Mouse (Mus musculus) kidney, embryonic 14.5 days (tissue): ENCODE measurements around the gene Tk1. TPM values are rescaled to one million over a fixed set of nuclear protein-coding genes. Genes with fewer than 3 reads are reported as not detected.
A peak's percentile ranks its signal among the peaks of the same experiment; 100 is the strongest.
"Not testable (repeated sequence)": the region's sequence is repeated elsewhere in the genome, so short reads cannot be mapped to it uniquely, and the experiment has no call there.

Source experiments
- ATAC-seq: fragments of 200-750 bp; cut with Nextera tagmentation; 2 replicates; pipeline ENCODE4 v1.8.0; 2017; ENCODE audit warnings: moderate number of reproducible peaks, mild to moderate bottlenecking, moderate TSS enrichment, moderate library complexity; ENCODE audit not compliant: low FRiP score, low TSS enrichment
- H3K27ac ChIP-seq: fragments of 300-500 bp; sonication (generic); 2 replicates; pipeline ENCODE4 v1.5.1; 2014; ENCODE audit warnings: low read depth, mild to moderate bottlenecking, low read length, moderate library complexity, mixed read lengths
- H3K27me3 ChIP-seq: fragments of 300-500 bp; sonication (generic); 2 replicates; pipeline ENCODE4 v1.6.1; 2014; ENCODE audit warnings: mild to moderate bottlenecking, low read length; ENCODE audit not compliant: control insufficient read depth, insufficient read depth
- H3K36me3 ChIP-seq: fragments of 300-500 bp; sonication (generic); 2 replicates; pipeline ENCODE4 v1.6.1; 2014; ENCODE audit warnings: low read length, mixed read lengths; ENCODE audit not compliant: control insufficient read depth, insufficient read depth
- H3K4me1 ChIP-seq: fragments of 300-500 bp; sonication (generic); 2 replicates; pipeline ENCODE4 v1.6.1; 2014; ENCODE audit warnings: low read length, mixed read lengths; ENCODE audit not compliant: control insufficient read depth, insufficient read depth
- H3K4me2 ChIP-seq: fragments of 300-500 bp; sonication (generic); replicated peaks from 2 replicates; pipeline ENCODE4 v1.6.1; 2014; ENCODE audit warnings: low read depth, mild to moderate bottlenecking, low read length
- H3K4me3 ChIP-seq: fragments of 300-500 bp; sonication (generic); 2 replicates; pipeline ENCODE4 v1.5.1; 2014; ENCODE audit warnings: mild to moderate bottlenecking, low read length
- H3K9ac ChIP-seq: fragments of 300-500 bp; sonication (generic); 2 replicates; pipeline ENCODE4 v1.6.1; 2014; ENCODE audit warnings: low read depth, mild to moderate bottlenecking, low read length, moderate library complexity
- H3K9me3 ChIP-seq: fragments of 300-500 bp; sonication (generic); 2 replicates; pipeline ENCODE4 v1.6.1; 2016; ENCODE audit warnings: low read length; ENCODE audit not compliant: control insufficient read depth
- WGBS: fragments of 180-500 bp; shearing (Covaris S2); extraction: QIAGEN DNeasy Blood & Tissue Kit; methylation state at CpG from one replicate; pipeline ENCODE4 v1.1.7; 2014; 5-methylcytosine and 5-hydroxymethylcytosine counted together
- polyA plus RNA-seq: library from polyadenylated mRNA; unstranded; fragments of >200 nt; fragmentation: Nextera tagmentation; extraction: Ambion mirVana; gene quantifications from 2 replicates; pipeline ENCODE4 v1.2.1, GENCODE M21; 2014

The Tk1 gene
- polyA plus RNA-seq, 1 experiment from 2014 or later, result 129 TPM

GRCm38 (mm10) chr11:117820173-117820572, 5.7 kb downstream of the Tk1 start:
- 92% methylated on average over 7 of the region's 7 CpGs for WGBS
- no peak overlapping the region for H3K27ac ChIP-seq
- H3K9me3 ChIP-seq, result no peaks in the 10 kb centered on the region
- H3K27me3 ChIP-seq, result no peaks in the 10 kb centered on the region
- H3K9ac ChIP-seq, result no peak overlapping the region
- peaks cover 24% of the 10 kb centered on the region for H3K4me1 ChIP-seq
- no peak for ATAC-seq
- peaks cover 80% of the 10 kb centered on the region for H3K36me3 ChIP-seq
- H3K4me3 ChIP-seq, result no peak overlapping the region
- H3K4me2 ChIP-seq, result no peak overlapping the region

GRCm38 (mm10) chr11:117819095-117819494, 6.8 kb downstream of the Tk1 start:
- Histone ChIP-seq H3K36me3 (peaks cover 90% of the 10 kb centered on the region), H3K4me3 (no peak overlapping the region), H3K27me3 (no peaks in the 10 kb centered on the region), H3K9me3 (no peaks in the 10 kb centered on the region), H3K27ac (no peak overlapping the region), H3K9ac (no peak overlapping the region), H3K4me1 (peaks cover 15% of the 10 kb centered on the region), H3K4me2 (no peak overlapping the region)
- ATAC-seq, result no peak
- WGBS, result 92% methylated on average over 8 of the region's 8 CpGs

- no peak for ATAC-seq
- Histone ChIP-seq H3K4me2 (no peak overlapping the region), H3K4me3 (no peak overlapping the region), H3K27me3 (no peaks in the 10 kb centered on the region), H3K9me3 (no peaks in the 10 kb centered on the region), H3K36me3 (peaks cover 85% of the 10 kb centered on the region), H3K9ac (no peak overlapping the region), H3K4me1 (no peaks in the 10 kb centered on the region), H3K27ac (no peak overlapping the region)
- WGBS, result 90% methylated on average over 13 of the region's 13 CpGs
Measured at GRCm38 (mm10) chr11:117816389-117816996, 9.4 kb downstream of the Tk1 start.

- not testable (repeated sequence) for H3K9ac ChIP-seq, H3K9me3 ChIP-seq, H3K27me3 ChIP-seq, ATAC-seq, H3K27ac ChIP-seq, H3K4me2 ChIP-seq, H3K4me1 ChIP-seq, H3K4me3 ChIP-seq
- H3K36me3 ChIP-seq, result peaks cover 78% of the 10 kb centered on the region
- WGBS, result 83% methylated on average over 9 of the region's 9 CpGs
Measured at GRCm38 (mm10) chr11:117815850-117816249, 10.0 kb downstream of the Tk1 start.

GRCm38 (mm10) chr11:117814704-117815366, 11.1 kb downstream of the Tk1 start:
- 92% methylated on average over 6 of the region's 6 CpGs for WGBS

GRCm38 (mm10) chr11:117813867-117814266, 12.0 kb downstream of the Tk1 start:
- H3K4me3 ChIP-seq, result no peak overlapping the region
- ATAC-seq, result no peak
- H3K36me3 ChIP-seq, result peaks cover 59% of the 10 kb centered on the region
- H3K4me1 ChIP-seq, result peaks cover 13% of the 10 kb centered on the region
- no peaks in the 10 kb centered on the region for H3K27me3 ChIP-seq
- H3K27ac ChIP-seq, result no peak overlapping the region
- no peak overlapping the region for H3K4me2 ChIP-seq
- no peaks in the 10 kb centered on the region for H3K9me3 ChIP-seq
- WGBS, result 88% methylated on average over 5 of the region's 5 CpGs
- H3K9ac ChIP-seq, result no peak overlapping the region

More at GRCm38 (mm10) chr11:117814704-117815366, 11.1 kb downstream of the Tk1 start:
- Histone ChIP-seq H3K36me3 (peaks cover 69% of the 10 kb centered on the region), H3K27me3 (no peaks in the 10 kb centered on the region), H3K9me3 (no peaks in the 10 kb centered on the region), H3K4me1 (peaks cover 9% of the 10 kb centered on the region), H3K4me3 (no peak overlapping the region), H3K27ac (no peak overlapping the region), H3K9ac (no peak overlapping the region), H3K4me2 (no peak overlapping the region)
- ATAC-seq, result no peak

GRCm38 (mm10) chr11:117810401-117811046, 15.4 kb downstream of the Tk1 start:
- ATAC-seq, result peak; percentile 87
- peaks cover 29% of the 10 kb centered on the region for H3K36me3 ChIP-seq
- no peaks in the 10 kb centered on the region for H3K27me3 ChIP-seq
- peak overlapping the region; percentile 44; the same call in 1 of the 2 replicates for H3K27ac ChIP-seq
- peak overlapping the region; percentile 72 for H3K9ac ChIP-seq
- 0% methylated on average over 21 of the region's 21 CpGs for WGBS
- peak overlapping the region; percentile 93 for H3K4me2 ChIP-seq
- peaks cover 14% of the 10 kb centered on the region for H3K4me1 ChIP-seq
- no peaks in the 10 kb centered on the region for H3K9me3 ChIP-seq
- peak overlapping the region; percentile 75 for H3K4me3 ChIP-seq

GRCm38 (mm10) chr11:117809407-117810311, 16.2 kb downstream of the Tk1 start, which contains the start of the genes Gm20708 and Syngr2:
Gene Gm20708, plus strand, starts transcription at chr11:117809668.
Gene Syngr2, plus strand, starts transcription at chr11:117809668.
- Histone ChIP-seq H3K4me3 (peak within 1 kb of the TSS; percentile 75), H3K4me1 (peaks cover 14% of the 10 kb centered on the region), H3K27ac (peak within 1 kb of the TSS; percentile 44; the same call in 1 of the 2 replicates), H3K9ac (peak within 1 kb of the TSS; percentile 72), H3K27me3 (no peaks in the 10 kb centered on the region), H3K9me3 (no peaks in the 10 kb centered on the region), H3K36me3 (peaks cover 22% of the 10 kb centered on the region; the same call in 1 of the 2 replicates), H3K4me2 (peak within 1 kb of the TSS; percentile 93)
- peak; percentile 78 for ATAC-seq
- under 1% methylated on average over 73 of the region's 75 CpGs for WGBS
